ENCODE assay signal across 35 mouse cellular contexts in genomic region chr5:92087469-92087868, GRCm38 (mm10). TPM values are rescaled to one million over a fixed set of nuclear protein-coding genes. Genes with fewer than 3 reads are reported as not detected.
"Had no signal": no experiment of that assay in that cellular context is flagged by ENCODE, and none has a peak within 500 bp of the region (broad histone marks: within the 10 kb centered on the region; RNA-seq: fewer than 3 reads in every experiment).

No protein-coding gene starts in this region.

- H3K36me3 ChIP-seq: heart, embryonic 10.5 days; heart, embryonic 13.5 days; heart, embryonic 15.5 days; hindbrain, embryonic 10.5 days; hindbrain, embryonic 12.5 days; hindbrain, embryonic 13.5 days; hindbrain, embryonic 15.5 days; intestine, embryonic 15.5 days; kidney, embryonic 15.5 days had no signal

- H3K4me3 ChIP-seq: heart, embryonic 10.5 days; heart, embryonic 13.5 days; heart, embryonic 15.5 days; hindbrain, embryonic 10.5 days; hindbrain, embryonic 12.5 days; hindbrain, embryonic 13.5 days; hindbrain, embryonic 15.5 days; intestine, embryonic 15.5 days; kidney, embryonic 15.5 days; layer of hippocampus, adult 2 months; left cerebral cortex, adult 2 months had no signal

- ATAC-seq: hindbrain, embryonic 16.5 days; hindbrain, postnatal 0 days; inflammation-experienced regulatory T-cells, adult 6 months; intestine, embryonic 15.5 days; intestine, embryonic 16.5 days had no signal

- DNase-seq: heart, postnatal 10 days; heart, postnatal 14 days; heart, postnatal 36 days; heart, postnatal 4 days; kidney, adult 11 months; kidney, adult 18-20 months; kidney, adult 2 months; kidney, adult 8-10 months; kidney, adult 9 months; kidney, postnatal 10 days; kidney, postnatal 14 days; kidney, postnatal 25 days; kidney, postnatal 36 days; kidney, postnatal 4 days; layer of hippocampus, adult 9-11 months; layer of hippocampus, postnatal 36 days had no signal

- H3K27ac ChIP-seq: heart, embryonic 10.5 days; heart, embryonic 13.5 days; heart, embryonic 15.5 days; hindbrain, embryonic 10.5 days; hindbrain, embryonic 12.5 days; hindbrain, embryonic 13.5 days; hindbrain, embryonic 14.5 days; hindbrain, embryonic 15.5 days; hindbrain, postnatal 0 days; intestine, embryonic 15.5 days; kidney, embryonic 15.5 days; kidney, postnatal 0 days; layer of hippocampus, adult 2 months; left cerebral cortex, adult 2 months had no signal

- H3K9ac ChIP-seq: heart, embryonic 13.5 days; heart, embryonic 15.5 days; hindbrain, embryonic 12.5 days; hindbrain, embryonic 13.5 days; hindbrain, embryonic 14.5 days; hindbrain, embryonic 15.5 days; intestine, embryonic 15.5 days; kidney, embryonic 15.5 days had no signal

- H3K4me2 ChIP-seq: heart, embryonic 11.5 days; heart, embryonic 13.5 days; heart, embryonic 15.5 days; hindbrain, embryonic 12.5 days; hindbrain, embryonic 13.5 days; hindbrain, embryonic 14.5 days; hindbrain, embryonic 15.5 days; intestine, embryonic 15.5 days; kidney, embryonic 15.5 days had no signal

- H3K9me3 ChIP-seq: heart, embryonic 10.5 days; heart, embryonic 13.5 days; heart, embryonic 15.5 days; hindbrain, embryonic 10.5 days; hindbrain, embryonic 12.5 days; hindbrain, embryonic 13.5 days; hindbrain, embryonic 15.5 days; intestine, embryonic 15.5 days; kidney, embryonic 15.5 days had no signal

- H3K4me1 ChIP-seq: hindbrain, embryonic 12.5 days; intestine, embryonic 15.5 days had no signal

- H3K27me3 ChIP-seq: heart, embryonic 13.5 days; heart, embryonic 15.5 days; hindbrain, embryonic 12.5 days; hindbrain, embryonic 13.5 days; hindbrain, embryonic 15.5 days; intestine, embryonic 15.5 days; kidney, embryonic 15.5 days had no signal

RNA-seq across cellular contexts. Expression of gene Cdkl2, which starts 43.8 kb away (rescaled TPM):
- total RNA-seq: hematopoietic stem cell, adult 5-6 weeks had no signal
